Mouse (Mus musculus): ENCODE results near the gene Myocd.

Gene Myocd

GRCm38 (mm10) chr11:65142838-65143417 is 126.9 kb downstream of the Myocd start:
- no peak for DNase-seq (ENCODE audit: low read depth, low spot score)

- DNase-seq (ENCODE audit: low read depth, low spot score): no peak
Measured at GRCm38 (mm10) chr11:65139030-65139429, 130.8 kb downstream of the Myocd start.

GRCm38 (mm10) chr11:65137145-65137652 is 132.6 kb downstream of the Myocd start:
- no peak for DNase-seq (ENCODE audit: low read depth, low spot score)

- no peak for DNase-seq (ENCODE audit: low read depth, low spot score)
Measured at GRCm38 (mm10) chr11:65135251-65135739, 134.5 kb downstream of the Myocd start.

GRCm38 (mm10) chr11:65133661-65134060 is 136.1 kb downstream of the Myocd start:
- DNase-seq (ENCODE audit: low read depth, low spot score): no peak

- peak; percentile 58 for DNase-seq (ENCODE audit: low read depth, low spot score)
Measured at GRCm38 (mm10) chr11:65129110-65129509, 140.7 kb downstream of the Myocd start.

- no peak for DNase-seq (ENCODE audit: low read depth, low spot score)
Measured at GRCm38 (mm10) chr11:65128666-65129065, 141.1 kb downstream of the Myocd start.

GRCm38 (mm10) chr11:65126566-65126965 is 143.2 kb downstream of the Myocd start:
- DNase-seq (ENCODE audit: low read depth, low spot score): no peak

All from ZHBTc4 (cell line).